Mouse (Mus musculus) liver, adult 2 months (tissue): ENCODE measurements around the gene Krt36. TPM values are rescaled to one million over a fixed set of nuclear protein-coding genes. Genes with fewer than 3 reads are reported as not detected.

Source experiments
- DNase-seq: peaks from one replicate; pipeline ENCODE4 v3.0.0-alpha.2; 2011; ENCODE audit warnings: low read depth, low spot score; ENCODE audit errors: extremely low read depth
- H3K27ac ChIP-seq: fragments of 200-500 bp; replicated peaks from 2 replicates; pipeline ENCODE4 v1.5.1; 2012; ENCODE audit warnings: low read depth, mild to moderate bottlenecking, control low read depth, inconsistent platforms, low read length; ENCODE audit not compliant: insufficient read depth
- H3K27me3 ChIP-seq: fragments of 200-500 bp; 2 replicates; pipeline ENCODE4 v1.6.1; 2012; ENCODE audit warnings: mild to moderate bottlenecking, moderate library complexity, low read length, inconsistent platforms; ENCODE audit not compliant: control insufficient read depth, insufficient read depth
- H3K36me3 ChIP-seq: fragments of 200-500 bp; 2 replicates; pipeline ENCODE4 v1.6.1; 2012; ENCODE audit warnings: low read length, inconsistent platforms; ENCODE audit not compliant: control insufficient read depth, insufficient read depth
- H3K4me1 ChIP-seq: fragments of 200-500 bp; 2 replicates; pipeline ENCODE4 v1.6.1; 2011; ENCODE audit warnings: low read length; ENCODE audit not compliant: control insufficient read depth, insufficient read depth
- H3K4me3 ChIP-seq: fragments of 200-500 bp; 2 replicates; pipeline ENCODE4 v1.5.1; 2011; ENCODE audit warnings: low read depth, mild to moderate bottlenecking, control low read depth, low read length, moderate library complexity; ENCODE audit not compliant: insufficient read depth
- H3K79me2 ChIP-seq: fragments of 200-500 bp; 2 replicates; pipeline ENCODE4 v1.6.1; 2012; ENCODE audit warnings: inconsistent platforms, mild to moderate bottlenecking, low read length, moderate library complexity; ENCODE audit not compliant: control insufficient read depth, insufficient read depth
- H3K9ac ChIP-seq: fragments of 200-500 bp; 2 replicates; pipeline ENCODE4 v1.6.1; 2012; ENCODE audit warnings: low read depth, mild to moderate bottlenecking, control low read depth, inconsistent platforms, low read length
- CTCF ChIP-seq: fragments of 200-500 bp; IDR thresholded peaks from 2 replicates; pipeline ENCODE4 v1.5.1; 2011; ENCODE audit warnings: low read depth, low read length, control low read depth
- POLR2A ChIP-seq: fragments of 200-500 bp; IDR thresholded peaks from 2 replicates; pipeline ENCODE4 v1.6.1; 2011; ENCODE audit warnings: low read length, control low read depth; ENCODE audit not compliant: insufficient read depth; ENCODE audit errors: extremely low read depth
- WGBS: fragments of 180-500 bp; shearing (Covaris S2); methylation state at CpG from one replicate; pipeline ENCODE4 v1.1.7; 2018; 5-methylcytosine and 5-hydroxymethylcytosine counted together
- polyA plus RNA-seq: library from polyadenylated mRNA; depleted of rRNA; stranded (reverse); fragments of >200 nt; gene quantifications from 2 replicates; pipeline ENCODE4 v1.2.3, GENCODE M21; 2012
- total RNA-seq: library from RNA; depleted of rRNA; stranded (reverse); fragments of >200 nt; gene quantifications from 2 replicates; pipeline ENCODE4 v1.2.3, GENCODE M21; 2014

Gene Krt36
- total and polyA plus RNA-seq, 2 experiments = not detected

DNA sequence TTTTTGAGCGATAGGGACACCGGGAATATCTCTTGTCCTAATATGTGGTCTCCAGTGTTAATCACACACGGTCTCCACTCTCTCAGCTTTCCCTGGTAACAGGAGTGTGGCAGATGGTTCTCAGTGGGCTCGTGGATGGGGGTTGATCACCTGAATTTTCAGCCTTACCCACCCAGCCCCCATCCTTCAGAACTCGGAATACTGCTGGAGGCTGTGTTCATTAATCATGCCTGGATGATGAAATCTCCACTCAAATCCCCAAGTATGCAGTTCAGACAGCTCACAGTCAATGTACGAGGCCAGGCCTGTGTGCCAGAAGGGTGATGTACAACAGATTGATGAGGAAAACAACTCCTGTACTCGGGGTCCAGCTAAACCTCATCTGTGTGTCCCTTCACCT, 19.5 kb upstream of the Krt36 start:
- DNase-seq = no peak
- Histone ChIP-seq H3K79me2 (no peaks in the 10 kb centered on the region), H3K4me3 (no peak overlapping the region), H3K36me3 (no peaks in the 10 kb centered on the region), H3K27ac (no peak overlapping the region), H3K9ac (no peak overlapping the region), H3K4me1 (no peaks in the 10 kb centered on the region), H3K27me3 (no peaks in the 10 kb centered on the region)
- no peak for TF ChIP-seq CTCF
- no peak for TF ChIP-seq POLR2A
- WGBS = 80% methylated on average over 7 of the region's 7 CpGs

DNA sequence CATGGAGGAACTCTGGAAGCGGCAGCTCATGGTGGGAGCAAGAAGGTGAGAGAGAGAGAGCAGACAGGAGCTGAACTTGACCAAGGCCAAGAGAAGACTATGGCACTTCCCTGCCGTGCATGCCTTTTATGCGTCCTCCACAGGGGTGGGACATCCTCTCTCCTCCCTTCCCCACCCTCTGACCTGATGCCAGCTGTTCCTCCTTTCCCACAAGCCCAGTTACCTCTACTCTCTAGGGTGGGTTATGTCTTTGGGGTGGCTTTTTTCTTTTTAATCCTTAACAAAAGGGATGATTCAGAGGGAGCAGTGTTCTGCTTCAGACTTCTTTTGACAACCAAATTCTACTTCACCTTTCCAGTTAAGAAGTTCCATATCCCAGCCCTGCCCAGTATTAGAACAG, 16.0 kb upstream of the Krt36 start, which contains the start of gene Krt13:
Gene Krt13 (minus strand): TSS at position 101 of the 400 bp plus-strand sequence.
- no peaks in the 10 kb centered on the region for H3K4me1 ChIP-seq
- no peaks in the 10 kb centered on the region for H3K27me3 ChIP-seq
- TF ChIP-seq CTCF (no peak), POLR2A (no peak)
- H3K4me3 ChIP-seq = no peak within 1 kb of the TSS
- WGBS = 74% methylated on average over 3 of the region's 3 CpGs
- H3K79me2 ChIP-seq = no peaks in the 10 kb centered on the region
- DNase-seq = no peak
- no peak within 1 kb of the TSS for H3K9ac ChIP-seq
- H3K36me3 ChIP-seq = no peaks in the 10 kb centered on the region
- H3K27ac ChIP-seq = no peak within 1 kb of the TSS

DNA sequence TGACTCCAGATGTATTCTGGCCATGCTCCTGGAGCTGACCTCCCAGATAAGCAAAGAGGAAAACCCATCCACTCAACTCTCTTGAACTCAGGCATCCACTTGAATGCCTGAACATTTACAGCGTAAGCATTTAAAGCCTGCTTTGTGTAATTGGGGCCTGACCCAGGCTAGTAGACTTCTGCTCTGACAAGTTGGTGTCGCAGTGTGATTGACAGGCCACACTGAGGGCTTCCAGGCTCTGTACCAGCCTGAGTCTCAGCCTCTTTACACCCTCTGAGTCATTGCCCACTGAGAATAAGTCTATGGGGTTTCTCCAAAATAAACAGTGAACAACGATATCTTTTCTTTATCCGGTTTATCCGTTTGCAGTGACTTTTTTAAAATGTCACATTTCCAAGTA, 14.9 kb upstream of the Krt36 start:
- H3K27me3 ChIP-seq = no peaks in the 10 kb centered on the region
- no peak overlapping the region for H3K9ac ChIP-seq
- H3K36me3 ChIP-seq = no peaks in the 10 kb centered on the region
- no peak overlapping the region for H3K27ac ChIP-seq
- TF ChIP-seq CTCF = no peak
- no peak for TF ChIP-seq POLR2A
- 80% methylated on average over 5 of the region's 5 CpGs for WGBS
- H3K4me1 ChIP-seq = no peaks in the 10 kb centered on the region
- H3K79me2 ChIP-seq = no peaks in the 10 kb centered on the region
- no peak overlapping the region for H3K4me3 ChIP-seq
- DNase-seq = no peak

DNA sequence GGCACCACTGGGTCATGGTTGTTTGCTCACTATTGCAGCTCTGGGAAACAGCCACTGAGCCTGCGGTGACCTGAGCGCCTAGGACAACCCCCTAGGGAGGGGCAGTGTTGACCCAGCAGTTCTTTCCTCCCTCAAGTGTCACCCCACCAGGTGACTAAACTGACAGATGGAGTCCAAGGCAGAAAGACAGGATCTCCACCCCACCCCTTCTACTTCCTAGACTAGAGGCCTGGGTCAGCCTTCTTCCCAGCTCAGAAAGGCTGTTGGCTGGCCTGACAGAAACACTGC, 8.3 kb upstream of the Krt36 start:
- H3K36me3 ChIP-seq = no peaks in the 10 kb centered on the region
- no peak for DNase-seq
- no peaks in the 10 kb centered on the region for H3K79me2 ChIP-seq
- WGBS = 54% methylated on average over 2 of the region's 2 CpGs
- no peak overlapping the region for H3K9ac ChIP-seq
- no peak overlapping the region for H3K27ac ChIP-seq
- no peaks in the 10 kb centered on the region for H3K4me1 ChIP-seq
- TF ChIP-seq CTCF (no peak), POLR2A (no peak)
- H3K4me3 ChIP-seq = no peak overlapping the region
- H3K27me3 ChIP-seq = no peaks in the 10 kb centered on the region

- no peak overlapping the region for H3K4me3 ChIP-seq
- no peaks in the 10 kb centered on the region for H3K79me2 ChIP-seq
- 69% methylated on average over 11 of the region's 11 CpGs for WGBS
- H3K36me3 ChIP-seq = no peaks in the 10 kb centered on the region
- no peak for TF ChIP-seq CTCF
- no peak for TF ChIP-seq POLR2A
- no peak overlapping the region for H3K27ac ChIP-seq
- H3K4me1 ChIP-seq = no peaks in the 10 kb centered on the region
- no peaks in the 10 kb centered on the region for H3K27me3 ChIP-seq
- DNase-seq = no peak
- H3K9ac ChIP-seq = no peak overlapping the region
Observed at GRCm38 (mm10) chr11:100112935-100113741, 7.7 kb upstream of the Krt36 start.

DNA sequence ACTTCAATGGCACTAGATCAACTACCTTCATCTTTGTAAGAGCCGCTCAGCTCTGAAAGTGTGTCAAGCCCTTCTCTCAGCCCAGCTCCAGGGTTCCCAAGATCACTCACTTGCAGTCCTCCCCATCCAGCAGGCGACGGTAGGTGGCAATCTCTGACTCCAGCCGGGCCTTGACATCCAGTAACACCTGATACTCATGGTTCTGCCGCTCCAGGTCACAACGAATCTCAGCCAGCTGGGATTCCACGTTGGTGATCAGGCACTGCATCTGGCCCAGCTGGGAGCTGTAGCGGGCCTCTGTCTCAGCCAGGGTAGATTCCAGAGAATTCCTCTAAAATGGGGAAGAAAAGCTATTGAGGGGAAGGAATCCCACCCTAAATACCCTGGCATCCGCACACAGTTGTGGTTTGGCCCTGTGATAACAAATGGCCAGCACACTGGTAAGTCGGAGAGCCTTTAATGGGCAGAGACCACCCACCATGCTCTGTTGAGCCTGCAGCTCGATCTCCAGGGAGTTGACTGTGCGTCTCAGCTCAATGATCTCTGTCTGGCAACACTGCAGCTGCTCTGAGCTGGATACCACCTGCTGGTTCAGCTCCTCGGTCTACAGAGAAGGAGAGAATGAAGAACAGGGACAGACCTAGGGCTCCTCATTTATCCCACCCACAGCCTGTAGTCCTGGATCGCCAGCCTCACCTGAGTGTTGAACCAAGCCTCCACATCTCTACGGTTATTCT, 2.6 kb downstream of the Krt36 start:
- TF ChIP-seq POLR2A = no peak
- TF ChIP-seq CTCF = no peak
- 76% methylated on average over 15 of the region's 15 CpGs for WGBS
- Histone ChIP-seq H3K27me3 (no peaks in the 10 kb centered on the region), H3K36me3 (no peaks in the 10 kb centered on the region), H3K27ac (no peak overlapping the region), H3K4me1 (no peaks in the 10 kb centered on the region), H3K9ac (no peak overlapping the region), H3K4me3 (no peak overlapping the region), H3K79me2 (no peaks in the 10 kb centered on the region)
- no peak for DNase-seq
